ENCODE assay signal across 15 mouse cellular contexts in genomic region chr13:109238670-109239069, GRCm38 (mm10).
DNase-seq lines count a peak whose midpoint lies in the region; ATAC-seq and TF ChIP-seq lines count a peak whose summit lies in the region.
"Had no signal": no experiment of that assay in that cellular context is flagged by ENCODE, and none has a peak within 500 bp of the region (broad histone marks: within the 10 kb centered on the region; RNA-seq: fewer than 3 reads in every experiment).

No protein-coding gene starts in this region.

- peak overlapping the region; percentile 74 for H3K27ac ChIP-seq in heart, embryonic 13.5 days (replicated peaks)
- no peak overlapping the region for H3K27ac ChIP-seq in kidney, postnatal 0 days
- H3K27ac ChIP-seq: limb, embryonic 12.5 days; liver, embryonic 14.5 days had no signal

- ATAC-seq in heart, embryonic 13.5 days (ENCODE audit: extremely low read depth, insufficient number of reproducible peaks, low FRiP score, low TSS enrichment): no peak
- no peak for ATAC-seq in kidney, postnatal 0 days (replicated peaks; ENCODE audit: low FRiP score, low read depth)
- no peak for ATAC-seq in megakaryocyte, adult 5-6 weeks (ENCODE audit: poor library complexity, severe bottlenecking)

- H3K27me3 ChIP-seq in heart, embryonic 13.5 days (replicated peaks): no peaks in the 10 kb centered on the region
- no peaks in the 10 kb centered on the region for H3K27me3 ChIP-seq in kidney, postnatal 0 days (ENCODE audit: insufficient read depth, low read length)
- H3K27me3 ChIP-seq in megakaryocyte, embryonic 14.5 days (replicated peaks): no peaks in the 10 kb centered on the region
- H3K27me3 ChIP-seq: limb, embryonic 12.5 days; neural tube, embryonic 13.5 days had no signal

- TF ChIP-seq CTCF in kidney, postnatal 0 days (IDR thresholded peaks at IDR 0.05; ENCODE audit: low read depth): no peak

- H3K9ac ChIP-seq in heart, embryonic 13.5 days: no peak overlapping the region
- H3K9ac ChIP-seq in kidney, postnatal 0 days (ENCODE audit: low read depth, low read length): no peak overlapping the region
- H3K9ac ChIP-seq: limb, embryonic 12.5 days; liver, embryonic 14.5 days; neural tube, embryonic 13.5 days had no signal

- no peaks in the 10 kb centered on the region for H3K9me3 ChIP-seq in heart, embryonic 13.5 days
- no peaks in the 10 kb centered on the region for H3K9me3 ChIP-seq in kidney, postnatal 0 days (replicated peaks; ENCODE audit: low read length)
- H3K9me3 ChIP-seq in megakaryocyte, embryonic 14.5 days: no peaks in the 10 kb centered on the region
- H3K9me3 ChIP-seq: embryonic facial prominence, embryonic 10.5 days; limb, embryonic 12.5 days; neural tube, embryonic 13.5 days had no signal

- DNase-seq in heart, adult 8-10 months (ENCODE audit: low spot score): no peak
- peak; percentile 28 for DNase-seq in kidney, postnatal 0 days (ENCODE audit: low spot score)
- no peak for DNase-seq in kidney, adult 9 months
- peak; percentile 46 for DNase-seq in T-cell, adult 2 months (ENCODE audit: low spot score)
- no peak for DNase-seq in right cerebral cortex, adult 2 months (ENCODE audit: low spot score in 2 of 2)
- DNase-seq: adrenal gland, adult 8-10 months; cerebellum, adult 8-10 months; right cerebral cortex, adult 18-20 months had no signal

- H3K4me2 ChIP-seq in heart, embryonic 13.5 days: no peak overlapping the region
- no peak overlapping the region for H3K4me2 ChIP-seq in kidney, postnatal 0 days (ENCODE audit: low read length)
- H3K4me2 ChIP-seq: limb, embryonic 12.5 days; neural tube, embryonic 13.5 days had no signal

- H3K36me3 ChIP-seq in heart, embryonic 13.5 days: no peaks in the 10 kb centered on the region
- H3K36me3 ChIP-seq in kidney, postnatal 0 days (ENCODE audit: insufficient read depth, low read length): no peaks in the 10 kb centered on the region
- H3K36me3 ChIP-seq in megakaryocyte, embryonic 14.5 days (replicated peaks; ENCODE audit: low read length): no peaks in the 10 kb centered on the region
- H3K36me3 ChIP-seq: embryonic facial prominence, embryonic 10.5 days; limb, embryonic 12.5 days; neural tube, embryonic 13.5 days had no signal

- WGBS in heart, embryonic 13.5 days: 33% methylated on average over 4 of the region's 4 CpGs
- WGBS in kidney, postnatal 0 days: 45% methylated on average over 4 of the region's 4 CpGs

- peaks cover 27% of the 10 kb centered on the region for H3K4me1 ChIP-seq in heart, embryonic 13.5 days
- H3K4me1 ChIP-seq in kidney, postnatal 0 days (replicated peaks; ENCODE audit: insufficient read depth, low read length): no peaks in the 10 kb centered on the region; the same call in 1 of the 2 replicates
- peaks cover 59% of the 10 kb centered on the region for H3K4me1 ChIP-seq in megakaryocyte, embryonic 14.5 days

- no peak overlapping the region for H3K4me3 ChIP-seq in heart, embryonic 13.5 days
- no peak overlapping the region for H3K4me3 ChIP-seq in kidney, postnatal 0 days (replicated peaks; ENCODE audit: low read depth, low read length)
- peak overlapping the region; percentile 44 for H3K4me3 ChIP-seq in megakaryocyte, embryonic 14.5 days (replicated peaks)
- H3K4me3 ChIP-seq: embryonic facial prominence, embryonic 10.5 days; limb, embryonic 12.5 days; neural tube, embryonic 13.5 days had no signal

Comparison
In these comparisons a context has a peak if more than half of its experiments do, and no peak if none do; other contexts are left out.
1. DNase-seq: peak in kidney, postnatal 0 days (single experiment) and T-cell, adult 2 months (single experiment); none in heart, adult 8-10 months (single experiment), kidney, adult 9 months (single experiment) and right cerebral cortex, adult 2 months (0 of 2).